ENCODE assay signal across 35 mouse cellular contexts in the genomic region with DNA sequence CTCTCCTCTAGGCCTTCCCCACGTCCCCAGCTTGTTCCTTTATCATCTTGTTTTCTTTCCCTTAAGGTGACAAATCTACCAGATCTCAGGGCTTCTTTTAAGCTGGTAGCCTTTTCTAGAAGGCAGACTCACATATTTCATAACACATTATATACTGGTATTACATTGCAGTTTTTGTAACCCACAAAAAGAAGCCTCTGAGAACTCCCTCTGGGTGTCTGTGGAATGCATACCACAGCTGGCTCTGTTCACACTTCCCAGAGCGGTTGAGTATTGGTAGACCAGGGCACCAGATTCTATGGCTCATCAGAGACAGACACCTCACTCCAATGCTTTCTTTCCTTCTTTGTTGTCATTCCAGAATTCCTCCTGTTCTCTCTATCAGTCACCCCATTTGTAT.
"Had no signal": no experiment of that assay in that cellular context is flagged by ENCODE, and none has a peak within 500 bp of the region (broad histone marks: within the 10 kb centered on the region; RNA-seq: fewer than 3 reads in every experiment).

No protein-coding gene starts in this region.

- H3K27me3 ChIP-seq: heart, embryonic 12.5 days; heart, embryonic 13.5 days; heart, embryonic 15.5 days; hindbrain, embryonic 12.5 days; hindbrain, embryonic 13.5 days; hindbrain, embryonic 15.5 days; intestine, embryonic 15.5 days; kidney, embryonic 15.5 days had no signal

- H3K36me3 ChIP-seq: heart, embryonic 10.5 days; heart, embryonic 12.5 days; heart, embryonic 13.5 days; heart, embryonic 15.5 days; hindbrain, embryonic 10.5 days; hindbrain, embryonic 12.5 days; hindbrain, embryonic 13.5 days; hindbrain, embryonic 15.5 days; intestine, embryonic 15.5 days; kidney, embryonic 15.5 days had no signal

- H3K4me1 ChIP-seq: heart, embryonic 10.5 days; heart, embryonic 12.5 days; heart, embryonic 13.5 days; heart, embryonic 15.5 days; hindbrain, embryonic 10.5 days; hindbrain, embryonic 12.5 days; hindbrain, embryonic 13.5 days; hindbrain, embryonic 15.5 days; intestine, embryonic 15.5 days; kidney, embryonic 15.5 days had no signal

- H3K4me3 ChIP-seq: heart, embryonic 10.5 days; heart, embryonic 12.5 days; heart, embryonic 13.5 days; heart, embryonic 15.5 days; hindbrain, embryonic 10.5 days; hindbrain, embryonic 12.5 days; hindbrain, embryonic 13.5 days; hindbrain, embryonic 15.5 days; intestine, embryonic 15.5 days; kidney, embryonic 15.5 days; layer of hippocampus, adult 2 months; left cerebral cortex, adult 2 months had no signal

- H3K9me3 ChIP-seq: heart, embryonic 10.5 days; heart, embryonic 12.5 days; heart, embryonic 13.5 days; heart, embryonic 15.5 days; hindbrain, embryonic 10.5 days; hindbrain, embryonic 12.5 days; hindbrain, embryonic 13.5 days; hindbrain, embryonic 15.5 days; intestine, embryonic 15.5 days; kidney, embryonic 15.5 days had no signal

- DNase-seq: heart, postnatal 10 days; heart, postnatal 14 days; heart, postnatal 36 days; heart, postnatal 4 days; kidney, adult 11 months; kidney, adult 18-20 months; kidney, adult 2 months; kidney, adult 8-10 months; kidney, adult 9 months; kidney, postnatal 10 days; kidney, postnatal 14 days; kidney, postnatal 25 days; kidney, postnatal 36 days; kidney, postnatal 4 days; layer of hippocampus, adult 9-11 months; layer of hippocampus, postnatal 36 days had no signal

- H3K4me2 ChIP-seq: heart, embryonic 11.5 days; heart, embryonic 12.5 days; heart, embryonic 13.5 days; heart, embryonic 15.5 days; hindbrain, embryonic 12.5 days; hindbrain, embryonic 13.5 days; hindbrain, embryonic 14.5 days; hindbrain, embryonic 15.5 days; intestine, embryonic 15.5 days; kidney, embryonic 15.5 days had no signal

- H3K27ac ChIP-seq: heart, embryonic 10.5 days; heart, embryonic 13.5 days; heart, embryonic 15.5 days; hindbrain, embryonic 10.5 days; hindbrain, embryonic 12.5 days; hindbrain, embryonic 13.5 days; hindbrain, embryonic 14.5 days; hindbrain, embryonic 15.5 days; intestine, embryonic 15.5 days; kidney, embryonic 15.5 days; kidney, postnatal 0 days; layer of hippocampus, adult 2 months; left cerebral cortex, adult 2 months had no signal

- ATAC-seq: hindbrain, embryonic 16.5 days; inflammation-experienced regulatory T-cells, adult 6 months; intestine, embryonic 15.5 days; intestine, embryonic 16.5 days; intestine, postnatal 0 days had no signal

- H3K9ac ChIP-seq: heart, embryonic 12.5 days; heart, embryonic 13.5 days; heart, embryonic 15.5 days; hindbrain, embryonic 12.5 days; hindbrain, embryonic 13.5 days; hindbrain, embryonic 14.5 days; hindbrain, embryonic 15.5 days; intestine, embryonic 15.5 days; kidney, embryonic 15.5 days had no signal
